ENCODE assay signal across 16 mouse cellular contexts in genomic region chr10:117111455-117111854, GRCm38 (mm10). TPM values are rescaled to one million over a fixed set of nuclear protein-coding genes. Genes with fewer than 3 reads are reported as not detected.
A peak's percentile ranks its signal among the peaks of the same experiment; 100 is the strongest.
DNase-seq lines count a peak whose midpoint lies in the region; ATAC-seq lines count a peak whose summit lies in the region.
"Had no signal": no experiment of that assay in that cellular context is flagged by ENCODE, and none has a peak within 500 bp of the region (broad histone marks: within the 10 kb centered on the region; RNA-seq: fewer than 3 reads in every experiment).

No protein-coding gene starts in this region.

- peaks cover 19% of the 10 kb centered on the region for H3K36me3 ChIP-seq in megakaryocyte, embryonic 14.5 days (replicated peaks; ENCODE audit: low read length)
- H3K36me3 ChIP-seq in heart, embryonic 15.5 days, result no peaks in the 10 kb centered on the region
- H3K36me3 ChIP-seq in kidney, embryonic 14.5 days (ENCODE audit: control insufficient read depth, insufficient read depth, low read length), result no peaks in the 10 kb centered on the region
- H3K36me3 ChIP-seq in forebrain, embryonic 11.5 days (ENCODE audit: control insufficient read depth, insufficient read depth, low read length), result no peaks in the 10 kb centered on the region
- H3K36me3 ChIP-seq: limb, embryonic 15.5 days; neural tube, embryonic 12.5 days; stomach, embryonic 15.5 days had no signal

- peak overlapping the region; percentile 5 for H3K27ac ChIP-seq in heart, embryonic 15.5 days
- no peak overlapping the region for H3K27ac ChIP-seq in kidney, embryonic 14.5 days (ENCODE audit: low read depth, low read length)
- H3K27ac ChIP-seq in forebrain, embryonic 11.5 days (ENCODE audit: low read depth, low read length), result no peak overlapping the region
- H3K27ac ChIP-seq: limb, embryonic 15.5 days; neural tube, embryonic 12.5 days; stomach, embryonic 15.5 days had no signal

- H3K9me3 ChIP-seq in megakaryocyte, embryonic 14.5 days, result no peaks in the 10 kb centered on the region
- no peaks in the 10 kb centered on the region for H3K9me3 ChIP-seq in heart, embryonic 15.5 days (replicated peaks)
- H3K9me3 ChIP-seq in kidney, embryonic 14.5 days (ENCODE audit: control insufficient read depth, low read length), result no peaks in the 10 kb centered on the region
- H3K9me3 ChIP-seq in forebrain, embryonic 11.5 days (ENCODE audit: control insufficient read depth, low read length), result no peaks in the 10 kb centered on the region
- H3K9me3 ChIP-seq: limb, embryonic 15.5 days; neural tube, embryonic 12.5 days; stomach, embryonic 15.5 days had no signal

- no peak overlapping the region for H3K4me2 ChIP-seq in heart, embryonic 15.5 days
- no peak overlapping the region for H3K4me2 ChIP-seq in kidney, embryonic 14.5 days (replicated peaks; ENCODE audit: low read depth, low read length)
- no peak overlapping the region for H3K4me2 ChIP-seq in forebrain, embryonic 11.5 days (ENCODE audit: low read depth, low read length, severe bottlenecking)
- H3K4me2 ChIP-seq: limb, embryonic 15.5 days; midbrain, embryonic 11.5 days; neural tube, embryonic 12.5 days; stomach, embryonic 15.5 days had no signal

- H3K9ac ChIP-seq in heart, embryonic 15.5 days, result no peak overlapping the region
- H3K9ac ChIP-seq in kidney, embryonic 14.5 days (ENCODE audit: low read depth, low read length), result no peak overlapping the region
- H3K9ac ChIP-seq in forebrain, embryonic 11.5 days (ENCODE audit: low read length), result no peak overlapping the region
- H3K9ac ChIP-seq: limb, embryonic 15.5 days; neural tube, embryonic 12.5 days; stomach, embryonic 15.5 days had no signal

- no peaks in the 10 kb centered on the region for H3K27me3 ChIP-seq in megakaryocyte, embryonic 14.5 days (replicated peaks)
- no peaks in the 10 kb centered on the region for H3K27me3 ChIP-seq in heart, embryonic 15.5 days
- H3K27me3 ChIP-seq in kidney, embryonic 14.5 days (ENCODE audit: control insufficient read depth, insufficient read depth, low read length), result no peaks in the 10 kb centered on the region
- H3K27me3 ChIP-seq in forebrain, embryonic 11.5 days (ENCODE audit: control insufficient read depth, insufficient read depth, low read length), result no peaks in the 10 kb centered on the region
- H3K27me3 ChIP-seq: limb, embryonic 15.5 days; neural tube, embryonic 12.5 days; stomach, embryonic 15.5 days had no signal

- WGBS in heart, embryonic 15.5 days, result 42% methylated on average over 7 of the region's 7 CpGs
- WGBS in kidney, embryonic 14.5 days, result 77% methylated on average over 7 of the region's 7 CpGs
- 76% methylated on average over 7 of the region's 7 CpGs for WGBS in forebrain, embryonic 11.5 days

- DNase-seq in adrenal gland, postnatal 10 days, result peak; percentile 35
- DNase-seq in adrenal gland, postnatal 25 days, result no peak
- DNase-seq in forebrain, embryonic 11.5 days (ENCODE audit: low spot score), result no peak
- DNase-seq: cerebellum, postnatal 14 days; kidney, postnatal 14 days; layer of hippocampus, postnatal 36 days had no signal

- H3K4me1 ChIP-seq in megakaryocyte, embryonic 14.5 days, result peaks cover 93% of the 10 kb centered on the region
- peaks cover 37% of the 10 kb centered on the region for H3K4me1 ChIP-seq in heart, embryonic 15.5 days (replicated peaks)
- no peaks in the 10 kb centered on the region; the same call in 1 of the 2 replicates for H3K4me1 ChIP-seq in kidney, embryonic 14.5 days (ENCODE audit: control insufficient read depth, insufficient read depth, low read length)
- H3K4me1 ChIP-seq in forebrain, embryonic 11.5 days (replicated peaks; ENCODE audit: control insufficient read depth, insufficient read depth, low read length), result peaks cover 3% of the 10 kb centered on the region; the same call in 1 of the 2 replicates

- H3K4me3 ChIP-seq in megakaryocyte, embryonic 14.5 days (replicated peaks), result peak overlapping the region; percentile 85
- H3K4me3 ChIP-seq in heart, embryonic 15.5 days, result no peak overlapping the region
- no peak overlapping the region for H3K4me3 ChIP-seq in kidney, embryonic 14.5 days (ENCODE audit: low read length)
- no peak overlapping the region for H3K4me3 ChIP-seq in forebrain, embryonic 11.5 days (ENCODE audit: low read depth, low read length)
- H3K4me3 ChIP-seq: erythroblast, embryonic 14.5 days; limb, embryonic 15.5 days; neural tube, embryonic 12.5 days; stomach, embryonic 15.5 days had no signal

- ATAC-seq in megakaryocyte, adult 5-6 weeks (ENCODE audit: poor library complexity, severe bottlenecking), result no peak
- peak; percentile 62 for ATAC-seq in heart, embryonic 15.5 days (replicated peaks; ENCODE audit: insufficient number of reproducible peaks, insufficient read depth, low FRiP score, low read depth)
- ATAC-seq in megakaryocyte progenitor cell, adult 5-6 weeks (replicated peaks; ENCODE audit: poor library complexity), result 0 out of 2 replicates have a peak, but pooled peaks have one; percentile 14
- no peak for ATAC-seq in kidney, embryonic 14.5 days (ENCODE audit: low FRiP score, low TSS enrichment)
- no peak for ATAC-seq in forebrain, embryonic 11.5 days (replicated peaks; ENCODE audit: low FRiP score)

RNA-seq across cellular contexts. Expression of gene Frs2, which starts 36.9 kb away (rescaled TPM):
- total RNA-seq in adrenal gland, postnatal 10 days (2021), result 10 to 100 TPM; 24.0 to 26.4 TPM
- 29.0 and 29.5 TPM in 2 replicates for total RNA-seq in adrenal gland, postnatal 25 days (2021)
- 0.75 and 1.5 TPM in 2 replicates for polyA plus RNA-seq in megakaryocyte, embryonic 14.5 days (2012; ENCODE audit: insufficient read depth, low replicate concordance)
- total RNA-seq in megakaryocyte, adult 5-6 weeks (2015), result 22.9 and 25.0 TPM in 2 replicates
- total RNA-seq in megakaryocyte, adult 5-6 weeks (2017), result 9.8 and 10.5 TPM in 2 replicates
- polyA plus RNA-seq in heart, embryonic 15.5 days (2015; fragmentation: Nextera tagmentation; extraction: Ambion mirVana), result 14.8 and 14.9 TPM in 2 replicates
- total RNA-seq in megakaryocyte progenitor cell, adult 5-6 weeks (2015), result 33.5 and 37.9 TPM in 2 replicates
- 14.4 and 15.1 TPM in 2 replicates for total RNA-seq in megakaryocyte progenitor cell, adult 5-6 weeks (2017)
- 25.4 and 28.0 TPM in 2 replicates for polyA plus RNA-seq in kidney, embryonic 14.5 days (2014; fragmentation: Nextera tagmentation; extraction: Ambion mirVana)
- polyA plus RNA-seq in forebrain, embryonic 11.5 days (2014; fragmentation: Nextera tagmentation; extraction: Ambion mirVana), result 29.4 and 31.9 TPM in 2 replicates

RNA-seq across cellular contexts. Expression of gene Cct2, which starts 47.8 kb away (rescaled TPM):
- total RNA-seq in adrenal gland, postnatal 10 days (2021), result 100 to 1,000 TPM; 211 to 224 TPM
- total RNA-seq in adrenal gland, postnatal 25 days (2021), result 236 and 244 TPM in 2 replicates
- 3.6 and 19.1 TPM in 2 replicates for polyA plus RNA-seq in megakaryocyte, embryonic 14.5 days (2012; ENCODE audit: insufficient read depth, low replicate concordance)
- 265 and 283 TPM in 2 replicates for total RNA-seq in megakaryocyte, adult 5-6 weeks (2015)
- total RNA-seq in megakaryocyte, adult 5-6 weeks (2017), result 250 and 266 TPM in 2 replicates
- 139 and 171 TPM in 2 replicates for polyA plus RNA-seq in heart, embryonic 15.5 days (2015; fragmentation: Nextera tagmentation; extraction: Ambion mirVana)
- total RNA-seq in megakaryocyte progenitor cell, adult 5-6 weeks (2015), result 627 and 662 TPM in 2 replicates
- 516 and 565 TPM in 2 replicates for total RNA-seq in megakaryocyte progenitor cell, adult 5-6 weeks (2017)
- 305 and 310 TPM in 2 replicates for polyA plus RNA-seq in kidney, embryonic 14.5 days (2014; fragmentation: Nextera tagmentation; extraction: Ambion mirVana)
- polyA plus RNA-seq in forebrain, embryonic 11.5 days (2014; fragmentation: Nextera tagmentation; extraction: Ambion mirVana), result 294 and 318 TPM in 2 replicates

Comparison
In these comparisons a context has a peak if more than half of its experiments do, and no peak if none do; other contexts are left out.
1. ATAC-seq: peak in heart, embryonic 15.5 days (single experiment) and megakaryocyte progenitor cell, adult 5-6 weeks (single experiment); none in megakaryocyte, adult 5-6 weeks (single experiment), kidney, embryonic 14.5 days (single experiment) and forebrain, embryonic 11.5 days (single experiment).